23 mouse cellular contexts compared by ENCODE assay signal in the genomic region with DNA sequence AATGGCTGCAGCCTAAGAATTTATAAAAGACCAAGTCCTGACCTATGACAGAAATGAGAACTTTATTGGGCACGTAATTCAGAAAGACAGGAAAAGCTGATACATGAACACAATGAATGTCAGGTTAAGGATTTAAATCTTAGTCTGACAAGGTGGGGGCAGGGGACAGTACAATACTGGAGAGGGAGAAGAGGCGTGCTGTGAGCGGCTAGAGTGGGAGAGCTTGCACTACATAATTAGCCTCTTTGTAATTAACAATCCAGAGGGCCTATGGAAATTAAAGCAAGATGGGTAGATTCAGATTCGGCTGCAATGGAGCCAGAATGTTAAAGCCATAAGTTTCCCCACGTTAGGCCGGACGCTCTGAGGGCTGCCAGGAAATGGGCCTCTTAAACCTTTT.
DNase-seq lines count a peak whose midpoint lies in the region; ATAC-seq lines count a peak whose summit lies in the region.
"Had no signal": no experiment of that assay in that cellular context is flagged by ENCODE, and none has a peak within 500 bp of the region (broad histone marks: within the 10 kb centered on the region; RNA-seq: fewer than 3 reads in every experiment).

No protein-coding gene starts in this region.

- peak; percentile 70 for ATAC-seq in frontal cortex, adult (ENCODE audit: low TSS enrichment)
- ATAC-seq in midbrain, embryonic 16.5 days = peak; percentile 36; the same call in 1 of the 2 replicates
- peak; percentile 72 for ATAC-seq in forebrain, embryonic 14.5 days
- ATAC-seq: liver, embryonic 12.5 days had no signal

- no peak overlapping the region for H3K27ac ChIP-seq in midbrain, embryonic 16.5 days (ENCODE audit: low read length)
- H3K27ac ChIP-seq in midbrain, embryonic 10.5 days (replicated peaks) = no peak overlapping the region
- H3K27ac ChIP-seq in forebrain, embryonic 14.5 days (ENCODE audit: low read depth, low read length) = no peak overlapping the region
- peak overlapping the region; percentile 14; the same call in 1 of the 2 replicates for H3K27ac ChIP-seq in limb, embryonic 10.5 days
- H3K27ac ChIP-seq: gastrocnemius, adult 2 months; heart, embryonic 15.5 days; hindbrain, embryonic 14.5 days; kidney, postnatal 0 days; layer of hippocampus, adult 2 months; limb, embryonic 13.5 days; liver, embryonic 12.5 days had no signal

- H3K4me1 ChIP-seq in midbrain, embryonic 16.5 days (ENCODE audit: control insufficient read depth, insufficient read depth, low read length) = peaks cover 2% of the 10 kb centered on the region; the same call in 1 of the 2 replicates
- peaks cover 5% of the 10 kb centered on the region; the same call in 1 of the 2 replicates for H3K4me1 ChIP-seq in midbrain, embryonic 10.5 days
- H3K4me1 ChIP-seq in forebrain, embryonic 14.5 days (ENCODE audit: control insufficient read depth, insufficient read depth, low read length) = 0 out of 2 replicates have a peak, but pooled peaks cover 3% of the 10 kb centered on the region
- peaks cover 12% of the 10 kb centered on the region for H3K4me1 ChIP-seq in limb, embryonic 10.5 days
- H3K4me1 ChIP-seq: heart, embryonic 15.5 days; limb, embryonic 13.5 days; liver, embryonic 12.5 days had no signal

- no peak overlapping the region for H3K4me3 ChIP-seq in midbrain, embryonic 16.5 days (ENCODE audit: low read depth, low read length)
- H3K4me3 ChIP-seq in midbrain, embryonic 10.5 days = no peak overlapping the region
- H3K4me3 ChIP-seq in forebrain, embryonic 14.5 days (ENCODE audit: low read depth, low read length) = no peak overlapping the region
- no peak overlapping the region for H3K4me3 ChIP-seq in limb, embryonic 10.5 days
- H3K4me3 ChIP-seq: gastrocnemius, adult 2 months; heart, embryonic 15.5 days; layer of hippocampus, adult 2 months; limb, embryonic 13.5 days; liver, embryonic 12.5 days had no signal

- H3K4me2 ChIP-seq in midbrain, embryonic 16.5 days (ENCODE audit: low read length) = no peak overlapping the region
- H3K4me2 ChIP-seq in forebrain, embryonic 14.5 days (ENCODE audit: low read length) = no peak overlapping the region
- H3K4me2 ChIP-seq: heart, embryonic 15.5 days; hindbrain, embryonic 14.5 days; limb, embryonic 13.5 days; liver, embryonic 12.5 days had no signal

- H3K9ac ChIP-seq in midbrain, embryonic 16.5 days (ENCODE audit: low read depth, low read length) = no peak overlapping the region
- H3K9ac ChIP-seq in forebrain, embryonic 14.5 days (ENCODE audit: low read length) = no peak overlapping the region
- H3K9ac ChIP-seq: heart, embryonic 15.5 days; hindbrain, embryonic 14.5 days; limb, embryonic 13.5 days; liver, embryonic 12.5 days had no signal

- WGBS in midbrain, embryonic 16.5 days = 31% methylated on average over 7 of the region's 7 CpGs
- 70% methylated on average over 7 of the region's 7 CpGs for WGBS in midbrain, embryonic 10.5 days
- 12% methylated on average over 7 of the region's 7 CpGs for WGBS in forebrain, embryonic 14.5 days
- 36% methylated on average over 7 of the region's 7 CpGs for WGBS in limb, embryonic 10.5 days

- no peak for DNase-seq in frontal cortex, postnatal 14 days (ENCODE audit: low spot score in 2 of 2)
- DNase-seq in midbrain, embryonic 10.5 days (ENCODE audit: low spot score) = no peak
- peak; percentile 31 for DNase-seq in forebrain, embryonic 14.5 days (ENCODE audit: low spot score)
- DNase-seq in limb, embryonic 10.5 days (ENCODE audit: low spot score) = no peak
- DNase-seq in thymus, postnatal 14 days = no peak
- DNase-seq in kidney, postnatal 4 days = no peak
- DNase-seq: adrenal gland, adult 2 months; cerebellum, adult 8-10 months; cerebellum, postnatal 36 days; gastrocnemius, adult 2 months; heart, postnatal 4 days; kidney, adult 2 months; lung, adult 18-20 months; lung, postnatal 10 days; right cerebral cortex, postnatal 14 days had no signal

- no peaks in the 10 kb centered on the region for H3K27me3 ChIP-seq in midbrain, embryonic 16.5 days (ENCODE audit: control insufficient read depth, insufficient read depth, low read depth, low read length)
- no peaks in the 10 kb centered on the region for H3K27me3 ChIP-seq in midbrain, embryonic 10.5 days (ENCODE audit: low read depth, poor library complexity, severe bottlenecking)
- H3K27me3 ChIP-seq in forebrain, embryonic 14.5 days (replicated peaks; ENCODE audit: control insufficient read depth, insufficient read depth, low read length) = no peaks in the 10 kb centered on the region
- no peaks in the 10 kb centered on the region for H3K27me3 ChIP-seq in limb, embryonic 10.5 days (ENCODE audit: low read depth, poor library complexity, severe bottlenecking)
- H3K27me3 ChIP-seq: heart, embryonic 15.5 days; limb, embryonic 13.5 days; liver, embryonic 12.5 days had no signal

- no peaks in the 10 kb centered on the region for H3K9me3 ChIP-seq in midbrain, embryonic 16.5 days (replicated peaks; ENCODE audit: control insufficient read depth, low read length, poor library complexity, severe bottlenecking)
- H3K9me3 ChIP-seq in midbrain, embryonic 10.5 days (replicated peaks) = no peaks in the 10 kb centered on the region
- H3K9me3 ChIP-seq in forebrain, embryonic 14.5 days (replicated peaks; ENCODE audit: control insufficient read depth, low read length) = no peaks in the 10 kb centered on the region
- H3K9me3 ChIP-seq in limb, embryonic 10.5 days (replicated peaks) = no peaks in the 10 kb centered on the region
- H3K9me3 ChIP-seq: heart, embryonic 15.5 days; limb, embryonic 13.5 days; liver, embryonic 12.5 days had no signal

- H3K36me3 ChIP-seq in midbrain, embryonic 16.5 days (ENCODE audit: control insufficient read depth, insufficient read depth, low read length) = no peaks in the 10 kb centered on the region
- no peaks in the 10 kb centered on the region for H3K36me3 ChIP-seq in midbrain, embryonic 10.5 days
- H3K36me3 ChIP-seq in forebrain, embryonic 14.5 days (ENCODE audit: control insufficient read depth, insufficient read depth, low read length) = no peaks in the 10 kb centered on the region
- H3K36me3 ChIP-seq in limb, embryonic 10.5 days = no peaks in the 10 kb centered on the region
- H3K36me3 ChIP-seq: heart, embryonic 15.5 days; limb, embryonic 13.5 days; liver, embryonic 12.5 days had no signal
